Mouse (Mus musculus) lung, embryonic 16.5 days (tissue): Measurements from ENCODE around the gene Hectd1. TPM values are rescaled to one million over a fixed set of nuclear protein-coding genes. Genes with fewer than 3 reads are reported as not detected.

Source experiments
- ATAC-seq: fragments of 200-750 bp; cut with Nextera tagmentation; 2 replicates; pipeline ENCODE4 v1.8.0; 2017; ENCODE audit warnings: low read depth, mild to moderate bottlenecking, moderate library complexity
- H3K27ac ChIP-seq: fragments of 300-500 bp; sonication (generic); 2 replicates; pipeline ENCODE4 v1.5.1; 2014; ENCODE audit warnings: mild to moderate bottlenecking, control low read depth, low read length
- H3K27me3 ChIP-seq: fragments of 300-500 bp; sonication (generic); 2 replicates; pipeline ENCODE4 v1.6.1; 2014; ENCODE audit warnings: low read depth, low read length, mixed read lengths; ENCODE audit not compliant: control insufficient read depth, insufficient read depth
- H3K36me3 ChIP-seq: fragments of 300-500 bp; sonication (generic); 2 replicates; pipeline ENCODE4 v1.6.1; 2014; ENCODE audit warnings: low read length; ENCODE audit not compliant: control insufficient read depth, insufficient read depth
- H3K4me1 ChIP-seq: fragments of 300-500 bp; sonication (generic); replicated peaks from 2 replicates; pipeline ENCODE4 v1.6.1; 2014; ENCODE audit warnings: low read length, mixed read lengths; ENCODE audit not compliant: control insufficient read depth, insufficient read depth
- H3K4me2 ChIP-seq: fragments of 300-500 bp; sonication (generic); 2 replicates; pipeline ENCODE4 v1.6.1; 2014; ENCODE audit warnings: low read depth, low read length, control low read depth
- H3K4me3 ChIP-seq: fragments of 300-500 bp; sonication (generic); 2 replicates; pipeline ENCODE4 v1.5.1; 2014; ENCODE audit warnings: mild to moderate bottlenecking, low read length, control low read depth
- H3K9ac ChIP-seq: fragments of 300-500 bp; sonication (generic); 2 replicates; pipeline ENCODE4 v1.6.1; 2014; ENCODE audit warnings: low read length, control low read depth
- H3K9me3 ChIP-seq: fragments of 300-500 bp; sonication (generic); 2 replicates; pipeline ENCODE4 v1.6.1; 2016; ENCODE audit warnings: low read length; ENCODE audit not compliant: control insufficient read depth
- WGBS: fragments of 180-500 bp; shearing (Covaris S2); extraction: QIAGEN DNeasy Blood & Tissue Kit; methylation state at CpG from one replicate; pipeline ENCODE4 v1.1.7; 2014; 5-methylcytosine and 5-hydroxymethylcytosine counted together
- polyA plus RNA-seq: library from polyadenylated mRNA; unstranded; fragments of >200 nt; fragmentation: Nextera tagmentation; extraction: Ambion mirVana; gene quantifications from 2 replicates; pipeline ENCODE4 v1.2.1, GENCODE M21; 2015

The Hectd1 gene
- polyA plus RNA-seq, 1 experiment from 2014 or later = 38.0 TPM

DNA sequence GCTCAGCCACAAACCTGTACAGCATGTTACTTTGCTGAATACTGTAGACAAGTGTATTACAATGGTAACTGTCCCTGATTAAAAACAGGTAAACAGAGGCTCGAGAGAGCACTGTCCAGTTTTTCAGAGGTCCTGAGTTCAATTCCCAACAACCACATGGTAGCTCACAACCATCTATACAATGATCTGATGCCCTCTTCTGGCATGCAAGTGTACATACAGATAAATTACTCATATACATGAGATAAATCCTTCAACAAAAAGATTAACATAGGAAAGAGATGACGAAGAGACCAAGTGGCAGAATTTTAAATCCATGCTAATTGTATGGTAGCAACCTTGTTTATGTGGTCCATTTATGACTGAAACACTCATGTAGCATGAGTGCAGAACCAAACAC is 82.0 kb downstream of the Hectd1 start:
- Histone ChIP-seq H3K36me3 (peaks cover 61% of the 10 kb centered on the region), H3K27ac (no peak overlapping the region), H3K4me2 (no peak overlapping the region), H3K27me3 (no peaks in the 10 kb centered on the region), H3K9me3 (no peaks in the 10 kb centered on the region), H3K4me1 (no peaks in the 10 kb centered on the region), H3K9ac (no peak overlapping the region), H3K4me3 (no peak overlapping the region)
- no peak for ATAC-seq
- WGBS = 86% methylated on average over 2 of the region's 2 CpGs

GRCm38 (mm10) chr12:51744957-51745356 is 84.4 kb downstream of the Hectd1 start:
- Histone ChIP-seq H3K4me2 (no peak overlapping the region), H3K36me3 (peaks cover 42% of the 10 kb centered on the region), H3K4me3 (no peak overlapping the region), H3K27ac (no peak overlapping the region), H3K27me3 (no peaks in the 10 kb centered on the region), H3K9ac (no peak overlapping the region), H3K4me1 (no peaks in the 10 kb centered on the region), H3K9me3 (no peaks in the 10 kb centered on the region)
- no peak for ATAC-seq
- 62% methylated on average over 6 of the region's 6 CpGs for WGBS

- Histone ChIP-seq H3K4me3 (no peak overlapping the region), H3K27ac (no peak overlapping the region), H3K27me3 (no peaks in the 10 kb centered on the region), H3K4me2 (no peak overlapping the region), H3K4me1 (no peaks in the 10 kb centered on the region), H3K9ac (no peak overlapping the region), H3K9me3 (no peaks in the 10 kb centered on the region), H3K36me3 (peaks cover 27% of the 10 kb centered on the region)
- WGBS = 81% methylated on average over 6 of the region's 6 CpGs
- no peak for ATAC-seq
Observed at GRCm38 (mm10) chr12:51741690-51742089, 87.6 kb downstream of the Hectd1 start.

- no peak overlapping the region for H3K9ac ChIP-seq
- no peak overlapping the region; the same call in 1 of the 2 replicates for H3K27ac ChIP-seq
- WGBS = 43% methylated on average over 1 of the region's 1 CpGs
- H3K27me3 ChIP-seq = no peaks in the 10 kb centered on the region
- no peaks in the 10 kb centered on the region for H3K9me3 ChIP-seq
- no peaks in the 10 kb centered on the region for H3K36me3 ChIP-seq
- H3K4me2 ChIP-seq = no peak overlapping the region
- no peak for ATAC-seq
- H3K4me1 ChIP-seq = peaks cover 26% of the 10 kb centered on the region
- no peak overlapping the region for H3K4me3 ChIP-seq
Observed at GRCm38 (mm10) chr12:51736807-51737206, 92.5 kb downstream of the Hectd1 start.

DNA sequence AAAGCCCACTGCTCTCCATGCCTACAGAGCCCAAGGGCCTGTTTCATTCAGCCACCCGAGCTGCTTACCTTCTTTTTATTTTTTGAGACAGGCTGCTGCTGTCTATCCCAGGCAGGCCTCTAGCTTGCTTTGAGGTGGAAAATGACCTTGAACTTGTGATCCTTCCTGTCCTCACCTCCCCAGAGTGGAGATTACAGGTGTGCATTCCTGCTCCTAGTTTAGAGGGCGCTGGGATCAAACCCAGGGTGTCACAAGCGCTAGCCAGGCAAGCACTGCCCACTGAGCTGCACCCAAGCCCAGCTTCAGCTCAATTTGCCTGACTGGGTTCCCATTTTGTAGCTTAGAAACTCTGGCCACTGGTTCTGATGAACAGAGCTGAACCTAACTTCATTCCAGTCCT is 93.0 kb downstream of the Hectd1 start:
- no peaks in the 10 kb centered on the region for H3K27me3 ChIP-seq
- peak overlapping the region; percentile 31 for H3K27ac ChIP-seq
- H3K36me3 ChIP-seq = no peaks in the 10 kb centered on the region
- H3K4me2 ChIP-seq = no peak overlapping the region
- no peak overlapping the region for H3K4me3 ChIP-seq
- H3K9ac ChIP-seq = no peak overlapping the region
- H3K4me1 ChIP-seq = peaks cover 26% of the 10 kb centered on the region
- H3K9me3 ChIP-seq = no peaks in the 10 kb centered on the region
- no peak for ATAC-seq
- WGBS = 64% methylated on average over 3 of the region's 3 CpGs

- Histone ChIP-seq H3K4me3 (no peak overlapping the region), H3K4me1 (peaks cover 26% of the 10 kb centered on the region), H3K4me2 (no peak overlapping the region), H3K36me3 (no peaks in the 10 kb centered on the region), H3K9ac (no peak overlapping the region), H3K27ac (peak overlapping the region; percentile 31), H3K9me3 (no peaks in the 10 kb centered on the region), H3K27me3 (no peaks in the 10 kb centered on the region)
- 29% methylated on average over 7 of the region's 7 CpGs for WGBS
- ATAC-seq = peak; percentile 92
Observed at GRCm38 (mm10) chr12:51735840-51736271, 93.5 kb downstream of the Hectd1 start.

GRCm38 (mm10) chr12:51734605-51735211 is 94.6 kb downstream of the Hectd1 start:
- ATAC-seq = peak; percentile 42; the same call in 1 of the 2 replicates
- Histone ChIP-seq H3K27ac (peak overlapping the region; percentile 72), H3K4me3 (peak overlapping the region; percentile 32), H3K9ac (no peak overlapping the region), H3K4me1 (peaks cover 26% of the 10 kb centered on the region), H3K4me2 (peak overlapping the region; percentile 51), H3K36me3 (no peaks in the 10 kb centered on the region), H3K27me3 (no peaks in the 10 kb centered on the region), H3K9me3 (no peaks in the 10 kb centered on the region)
- WGBS = 46% methylated on average over 14 of the region's 14 CpGs

DNA sequence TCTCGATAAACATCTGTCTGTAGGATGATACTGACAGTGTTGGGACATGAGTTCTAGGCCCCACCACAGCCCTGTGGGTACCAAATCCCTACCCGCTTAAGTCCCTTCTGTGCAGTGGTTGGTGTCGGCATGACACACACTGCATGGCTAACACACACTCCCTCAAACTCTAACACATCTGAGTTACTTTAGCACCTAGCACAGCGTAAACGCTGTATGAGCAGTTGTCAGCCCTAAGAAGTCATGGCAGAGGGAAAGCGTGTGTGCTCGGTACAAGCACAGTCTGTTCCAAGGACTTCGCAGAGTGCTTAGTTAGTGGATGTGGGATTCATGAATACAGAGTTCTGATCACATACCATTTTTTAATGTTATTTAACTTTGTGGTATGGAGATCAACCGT is 99.5 kb downstream of the Hectd1 start:
- H3K27ac ChIP-seq = 0 out of 2 replicates have a peak overlapping the region, but pooled peaks have one; percentile 1

GRCm38 (mm10) chr12:51729058-51729457 is 100.3 kb downstream of the Hectd1 start:
- Histone ChIP-seq H3K9me3 (no peaks in the 10 kb centered on the region), H3K9ac (0 out of 2 replicates have a peak overlapping the region, but pooled peaks have one; percentile 13), H3K4me3 (no peak overlapping the region), H3K27me3 (no peaks in the 10 kb centered on the region), H3K36me3 (no peaks in the 10 kb centered on the region), H3K4me1 (peaks cover 5% of the 10 kb centered on the region; the same call in 1 of the 2 replicates), H3K4me2 (no peak overlapping the region), H3K27ac (peak overlapping the region; percentile 67)
- 48% methylated on average over 11 of the region's 11 CpGs for WGBS
- peak; percentile 74; the same call in 1 of the 2 replicates for ATAC-seq

More for the DNA sequence above, 99.5 kb downstream of the Hectd1 start:
- no peak overlapping the region for H3K4me3 ChIP-seq
- no peak overlapping the region for H3K4me2 ChIP-seq
- H3K9ac ChIP-seq = no peak overlapping the region
- H3K27me3 ChIP-seq = no peaks in the 10 kb centered on the region
- H3K9me3 ChIP-seq = no peaks in the 10 kb centered on the region
- no peak for ATAC-seq
- WGBS = 92% methylated on average over 9 of the region's 9 CpGs
- peaks cover 12% of the 10 kb centered on the region for H3K4me1 ChIP-seq
- H3K36me3 ChIP-seq = no peaks in the 10 kb centered on the region
